Mouse (Mus musculus) stomach, adult 2 months (tissue): ENCODE data around the gene Cd276. TPM values are rescaled to one million over a fixed set of nuclear protein-coding genes. Genes with fewer than 3 reads are reported as not detected.

Experiments
- polyA plus RNA-seq: library from polyadenylated mRNA; depleted of rRNA; stranded (reverse); fragments of >200 nt; gene quantifications from 2 replicates; pipeline ENCODE4 v1.2.3, GENCODE M21; 2012; rRNA removed

Cd276 gene
- polyA plus RNA-seq, result 7.2 TPM in 2 replicates

GRCm38 (mm10) chr9:58554908-58555684 lies at the start of gene Cd276:
Gene Cd276 (minus strand): TSS chr9:58555437.

GRCm38 (mm10) chr9:58581958-58582540 lies 26.8 kb upstream of the Cd276 start, which contains the start of gene Nptn:
Gene Nptn (plus strand): TSS chr9:58582240.

GRCm38 (mm10) chr9:58487851-58488801 lies 67.1 kb downstream of the Cd276 start, which contains the start of gene Insyn1:
Gene Insyn1 (plus strand): TSS chr9:58488603.

Other genes with a start within 250 kb of the Cd276 start
- gene Loxl1, start 242.3 kb downstream of the Cd276 start, polyA plus RNA-seq, result 43.6 and 64.2 TPM in 2 replicates
- gene Tbc1d21, start 185.0 kb downstream of the Cd276 start, polyA plus RNA-seq, result not detected in 2 replicates
- gene Insyn1, start 66.8 kb downstream of the Cd276 start, polyA plus RNA-seq, result 3.0 and 3.2 TPM in 2 replicates
- gene Nptn, start 26.8 kb upstream of the Cd276 start, polyA plus RNA-seq, result 295 and 321 TPM in 2 replicates
- 0.12 and 0.47 TPM in 2 replicates for gene Rec114, start 188.5 kb upstream of the Cd276 start, polyA plus RNA-seq